Mouse (Mus musculus) heart, embryonic 15.5 days (tissue): ENCODE results near the gene Olfr1410. TPM values are rescaled to one million over a fixed set of nuclear protein-coding genes. Genes with fewer than 3 reads are reported as not detected.
A peak's percentile ranks its signal among the peaks of the same experiment; 100 is the strongest.

Experiments used
- ATAC-seq: fragments of 200-750 bp; cut with Nextera tagmentation; replicated peaks from 2 replicates; pipeline ENCODE4 v1.8.0; 2017; ENCODE audit warnings: low read depth, moderate TSS enrichment; ENCODE audit not compliant: insufficient number of reproducible peaks, insufficient read depth, low FRiP score
- H3K27ac ChIP-seq: fragments of 300-500 bp; sonication (generic); 2 replicates; pipeline ENCODE4 v1.5.1; 2015; ENCODE audit warnings: mild to moderate bottlenecking, inconsistent platforms
- H3K27me3 ChIP-seq: fragments of 300-500 bp; sonication (generic); 2 replicates; pipeline ENCODE4 v1.6.1; 2015; ENCODE audit warnings: inconsistent platforms
- H3K36me3 ChIP-seq: fragments of 300-500 bp; sonication (generic); 2 replicates; pipeline ENCODE4 v1.6.1; 2015; ENCODE audit warnings: mild to moderate bottlenecking, inconsistent platforms
- H3K4me1 ChIP-seq: fragments of 300-500 bp; sonication (generic); replicated peaks from 2 replicates; pipeline ENCODE4 v1.6.1; 2015; ENCODE audit warnings: inconsistent platforms
- H3K4me2 ChIP-seq: fragments of 300-500 bp; sonication (generic); 2 replicates; pipeline ENCODE4 v1.6.1; 2015; ENCODE audit warnings: inconsistent platforms, mild to moderate bottlenecking, moderate library complexity
- H3K4me3 ChIP-seq: fragments of 300-500 bp; sonication (generic); 2 replicates; pipeline ENCODE4 v1.5.1; 2015; ENCODE audit warnings: mild to moderate bottlenecking, inconsistent platforms
- H3K9ac ChIP-seq: fragments of 300-500 bp; sonication (generic); 2 replicates; pipeline ENCODE4 v1.6.1; 2015; ENCODE audit warnings: mild to moderate bottlenecking, inconsistent platforms
- H3K9me3 ChIP-seq: fragments of 300-500 bp; sonication (generic); replicated peaks from 2 replicates; pipeline ENCODE4 v1.6.1; 2016; ENCODE audit warnings: inconsistent platforms
- WGBS: fragments of 180-500 bp; shearing (Covaris S2); methylation state at CpG from one replicate; pipeline ENCODE4 v1.1.7; 2015; ENCODE audit warnings: mixed read lengths; 5-methylcytosine and 5-hydroxymethylcytosine counted together
- polyA plus RNA-seq: library from polyadenylated mRNA; unstranded; fragments of >200 nt; fragmentation: Nextera tagmentation; extraction: Ambion mirVana; gene quantifications from 2 replicates; pipeline ENCODE4 v1.2.1, GENCODE M21; 2015

Olfr1410 gene
- polyA plus RNA-seq, 1 experiment from 2014 or later: not detected

GRCm38 (mm10) chr1:92628227-92628626, 22.6 kb downstream of the Olfr1410 start:
- Histone ChIP-seq H3K4me2 (no peak overlapping the region), H3K36me3 (no peaks in the 10 kb centered on the region), H3K27ac (no peak overlapping the region), H3K9ac (no peak overlapping the region), H3K4me1 (no peaks in the 10 kb centered on the region), H3K4me3 (no peak overlapping the region), H3K9me3 (no peaks in the 10 kb centered on the region), H3K27me3 (peaks cover 8% of the 10 kb centered on the region; the same call in 1 of the 2 replicates)
- no peak for ATAC-seq
- WGBS: 50% methylated on average over 4 of the region's 4 CpGs

DNA sequence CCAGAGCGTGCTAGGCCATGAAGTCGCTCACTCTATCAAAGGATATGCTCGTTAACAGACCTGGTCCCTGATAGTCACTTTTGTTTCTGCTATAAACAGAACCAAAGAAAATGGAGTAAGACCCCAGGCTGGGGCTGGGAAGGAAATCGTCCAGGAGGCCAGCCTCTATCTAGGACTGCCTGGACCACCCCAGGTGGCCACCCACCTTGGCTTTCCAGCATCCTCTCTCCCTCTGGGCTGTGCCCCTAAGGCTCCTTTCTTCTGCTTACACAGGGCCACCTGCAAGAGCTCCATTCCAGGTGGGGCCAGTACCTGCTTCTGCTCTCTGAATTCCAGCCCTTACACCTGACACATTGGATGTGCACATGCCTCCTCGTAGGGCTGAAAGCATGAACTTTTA, 26.6 kb downstream of the Olfr1410 start:
- Histone ChIP-seq H3K9ac (no peak overlapping the region), H3K27me3 (peaks cover 4% of the 10 kb centered on the region; the same call in 1 of the 2 replicates), H3K36me3 (peaks cover 11% of the 10 kb centered on the region), H3K9me3 (no peaks in the 10 kb centered on the region), H3K4me1 (no peaks in the 10 kb centered on the region), H3K4me2 (no peak overlapping the region), H3K27ac (no peak overlapping the region), H3K4me3 (no peak overlapping the region)
- 76% methylated on average over 5 of the region's 5 CpGs for WGBS
- ATAC-seq: no peak

GRCm38 (mm10) chr1:92632948-92633347, 27.4 kb downstream of the Olfr1410 start:
- WGBS: 59% methylated on average over 6 of the region's 6 CpGs

GRCm38 (mm10) chr1:92633726-92634125, 28.1 kb downstream of the Olfr1410 start:
- H3K36me3 ChIP-seq: peaks cover 25% of the 10 kb centered on the region
- no peak for ATAC-seq
- H3K4me3 ChIP-seq: no peak overlapping the region
- no peak overlapping the region for H3K4me2 ChIP-seq
- H3K27ac ChIP-seq: no peak overlapping the region
- H3K9me3 ChIP-seq: no peaks in the 10 kb centered on the region
- peaks cover 4% of the 10 kb centered on the region; the same call in 1 of the 2 replicates for H3K27me3 ChIP-seq
- 85% methylated on average over 8 of the region's 8 CpGs for WGBS
- H3K4me1 ChIP-seq: no peaks in the 10 kb centered on the region
- H3K9ac ChIP-seq: no peak overlapping the region

More at GRCm38 (mm10) chr1:92632948-92633347, 27.4 kb downstream of the Olfr1410 start:
- Histone ChIP-seq H3K9ac (no peak overlapping the region), H3K9me3 (no peaks in the 10 kb centered on the region), H3K27me3 (peaks cover 4% of the 10 kb centered on the region; the same call in 1 of the 2 replicates), H3K4me2 (no peak overlapping the region), H3K36me3 (peaks cover 18% of the 10 kb centered on the region), H3K4me1 (no peaks in the 10 kb centered on the region), H3K4me3 (no peak overlapping the region), H3K27ac (no peak overlapping the region)
- no peak for ATAC-seq

GRCm38 (mm10) chr1:92634569-92634968, 29.0 kb downstream of the Olfr1410 start:
- peaks cover 4% of the 10 kb centered on the region; the same call in 1 of the 2 replicates for H3K27me3 ChIP-seq
- no peaks in the 10 kb centered on the region for H3K9me3 ChIP-seq
- no peak for ATAC-seq
- H3K4me2 ChIP-seq: no peak overlapping the region
- 59% methylated on average over 1 of the region's 1 CpGs for WGBS
- H3K9ac ChIP-seq: no peak overlapping the region
- H3K36me3 ChIP-seq: peaks cover 33% of the 10 kb centered on the region
- no peaks in the 10 kb centered on the region for H3K4me1 ChIP-seq
- H3K4me3 ChIP-seq: no peak overlapping the region
- H3K27ac ChIP-seq: no peak overlapping the region

DNA sequence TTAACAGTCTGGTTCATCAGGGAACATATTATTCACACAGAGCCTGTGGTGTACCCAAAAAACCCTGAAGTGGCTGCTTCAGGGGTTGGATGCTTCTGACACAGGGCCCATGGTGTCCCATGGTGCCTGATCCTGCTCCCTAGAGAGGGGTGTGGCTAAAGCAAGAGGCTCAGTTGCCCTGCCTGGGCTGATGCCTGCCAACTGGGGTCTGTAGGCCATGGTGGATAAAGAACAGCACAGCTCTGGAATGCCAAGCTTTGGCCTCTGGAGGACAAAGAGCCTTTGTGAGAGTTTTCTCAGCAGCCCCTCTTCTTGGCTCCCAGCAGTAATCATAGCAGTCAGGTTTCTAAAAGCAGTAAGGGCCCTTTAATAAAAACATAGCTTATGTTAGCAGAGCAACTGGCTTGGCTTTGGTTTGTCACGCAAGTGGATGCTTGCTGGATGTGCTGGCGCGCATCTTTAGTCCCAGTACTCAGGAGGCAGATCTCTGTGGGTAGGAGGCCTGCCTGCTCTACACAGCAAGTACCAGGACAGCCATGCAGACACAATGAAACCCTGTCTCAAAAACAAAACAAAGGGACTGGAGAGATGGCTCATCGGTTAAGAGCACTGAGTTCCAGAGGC, 29.5 kb downstream of the Olfr1410 start:
- Histone ChIP-seq H3K4me2 (no peak overlapping the region), H3K4me1 (peaks cover 4% of the 10 kb centered on the region), H3K9me3 (no peaks in the 10 kb centered on the region), H3K27me3 (peaks cover 4% of the 10 kb centered on the region; the same call in 1 of the 2 replicates), H3K9ac (no peak overlapping the region), H3K27ac (no peak overlapping the region), H3K36me3 (peaks cover 33% of the 10 kb centered on the region), H3K4me3 (no peak overlapping the region)
- no peak for ATAC-seq
- WGBS: 56% methylated on average over 4 of the region's 4 CpGs

GRCm38 (mm10) chr1:92636015-92636414, 30.4 kb downstream of the Olfr1410 start:
- H3K36me3 ChIP-seq: peaks cover 33% of the 10 kb centered on the region
- peaks cover 13% of the 10 kb centered on the region for H3K4me1 ChIP-seq
- no peaks in the 10 kb centered on the region for H3K9me3 ChIP-seq
- H3K4me3 ChIP-seq: no peak overlapping the region
- H3K27me3 ChIP-seq: no peaks in the 10 kb centered on the region
- 82% methylated on average over 8 of the region's 8 CpGs for WGBS
- no peak overlapping the region for H3K9ac ChIP-seq
- H3K27ac ChIP-seq: no peak overlapping the region
- no peak for ATAC-seq
- H3K4me2 ChIP-seq: no peak overlapping the region

DNA sequence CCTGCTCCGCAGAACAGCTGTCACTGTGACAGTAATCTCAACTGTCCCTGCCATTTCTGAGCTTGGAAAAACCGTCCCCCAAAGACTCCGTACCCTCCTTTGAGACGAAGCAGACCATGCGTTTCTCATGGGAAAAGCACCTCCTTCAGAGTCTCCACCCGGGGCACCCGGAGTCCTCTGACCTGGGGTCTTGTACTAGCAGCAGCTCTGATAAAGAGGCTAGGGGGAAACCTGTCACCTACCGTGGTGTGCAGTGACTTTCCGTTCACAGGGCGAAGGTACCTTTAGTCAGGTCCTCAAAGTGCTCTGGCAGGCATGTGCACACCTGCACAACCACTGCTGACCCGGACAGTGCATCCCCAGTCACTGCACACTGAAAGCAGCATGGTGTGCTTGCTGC, 31.1 kb downstream of the Olfr1410 start:
- WGBS: 91% methylated on average over 11 of the region's 11 CpGs
- H3K4me3 ChIP-seq: no peak overlapping the region
- peaks cover 15% of the 10 kb centered on the region for H3K4me1 ChIP-seq
- no peaks in the 10 kb centered on the region for H3K27me3 ChIP-seq
- no peak overlapping the region for H3K4me2 ChIP-seq
- H3K27ac ChIP-seq: no peak overlapping the region
- no peak for ATAC-seq
- peaks cover 33% of the 10 kb centered on the region for H3K36me3 ChIP-seq
- no peaks in the 10 kb centered on the region for H3K9me3 ChIP-seq
- H3K9ac ChIP-seq: no peak overlapping the region

- Histone ChIP-seq H3K27ac (no peak overlapping the region), H3K36me3 (peaks cover 33% of the 10 kb centered on the region), H3K27me3 (no peaks in the 10 kb centered on the region), H3K9ac (no peak overlapping the region), H3K4me3 (no peak overlapping the region), H3K9me3 (no peaks in the 10 kb centered on the region), H3K4me1 (peaks cover 22% of the 10 kb centered on the region), H3K4me2 (no peak overlapping the region)
- no peak for ATAC-seq
- WGBS: 88% methylated on average over 15 of the region's 15 CpGs
These were observed 32.1 kb downstream of the Olfr1410 start for GRCm38 (mm10) chr1:92637501-92638172.

DNA sequence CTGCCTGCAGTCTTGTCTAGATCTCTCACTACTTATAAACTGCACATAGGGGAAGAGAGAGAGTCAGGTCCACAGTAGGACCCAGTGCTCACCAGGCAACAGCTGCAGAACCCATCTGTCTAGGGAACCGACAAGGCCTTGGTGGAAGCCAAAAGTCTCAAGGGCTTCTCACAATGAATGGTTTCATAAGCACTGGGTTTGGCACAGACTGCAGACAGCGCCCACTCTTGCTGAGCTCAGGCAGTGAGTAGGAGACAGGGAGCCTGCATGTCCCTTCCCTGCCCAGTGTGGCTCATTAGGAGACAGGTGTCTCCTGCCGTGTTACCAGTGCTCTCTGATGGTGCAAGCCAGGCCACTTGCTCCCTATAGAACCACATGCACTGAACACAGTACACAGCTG, 32.6 kb downstream of the Olfr1410 start:
- no peak overlapping the region for H3K9ac ChIP-seq
- H3K27me3 ChIP-seq: no peaks in the 10 kb centered on the region
- H3K9me3 ChIP-seq: no peaks in the 10 kb centered on the region
- ATAC-seq: no peak
- peaks cover 33% of the 10 kb centered on the region for H3K36me3 ChIP-seq
- H3K27ac ChIP-seq: no peak overlapping the region
- 91% methylated on average over 3 of the region's 3 CpGs for WGBS
- no peak overlapping the region for H3K4me3 ChIP-seq
- H3K4me2 ChIP-seq: no peak overlapping the region
- H3K4me1 ChIP-seq: peaks cover 22% of the 10 kb centered on the region

DNA sequence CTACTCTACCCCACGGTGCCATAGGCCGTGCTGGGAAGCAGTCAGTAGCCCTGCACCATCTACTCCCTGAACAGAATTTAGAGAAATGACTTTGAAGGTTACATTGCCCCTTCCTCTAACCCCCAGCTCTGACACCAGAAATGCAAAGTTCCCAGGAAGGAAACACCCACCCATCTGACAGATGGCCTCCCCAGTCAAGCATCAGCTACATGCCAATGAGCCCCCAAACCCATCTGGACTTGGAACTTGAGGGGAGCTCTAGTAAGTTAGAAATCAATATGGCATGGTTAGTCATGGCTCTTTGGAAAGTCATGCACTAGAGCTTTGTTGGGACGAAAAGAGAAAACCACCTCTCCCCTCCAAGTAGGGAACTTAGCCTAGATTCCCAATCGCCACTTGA, 33.2 kb downstream of the Olfr1410 start:
- no peak overlapping the region for H3K4me2 ChIP-seq
- no peak overlapping the region for H3K27ac ChIP-seq
- no peaks in the 10 kb centered on the region for H3K27me3 ChIP-seq
- no peaks in the 10 kb centered on the region for H3K9me3 ChIP-seq
- H3K4me3 ChIP-seq: no peak overlapping the region
- 92% methylated on average over 4 of the region's 4 CpGs for WGBS
- peaks cover 33% of the 10 kb centered on the region for H3K36me3 ChIP-seq
- H3K9ac ChIP-seq: no peak overlapping the region
- no peak for ATAC-seq
- H3K4me1 ChIP-seq: peaks cover 22% of the 10 kb centered on the region

GRCm38 (mm10) chr1:92640393-92640792, 34.8 kb downstream of the Olfr1410 start:
- Histone ChIP-seq H3K4me2 (peak overlapping the region; percentile 88), H3K27me3 (no peaks in the 10 kb centered on the region), H3K27ac (no peak overlapping the region), H3K4me1 (peaks cover 22% of the 10 kb centered on the region), H3K9ac (no peak overlapping the region), H3K4me3 (peak overlapping the region; percentile 78; the same call in 1 of the 2 replicates), H3K36me3 (peaks cover 33% of the 10 kb centered on the region), H3K9me3 (no peaks in the 10 kb centered on the region)
- WGBS: 77% methylated on average over 6 of the region's 6 CpGs
- no peak for ATAC-seq
